Mouse (Mus musculus): ENCODE results near the gene Cct8. TPM values are rescaled to one million over a fixed set of nuclear protein-coding genes. Genes with fewer than 3 reads are reported as not detected.
"Not testable (repeated sequence)": the region's sequence is repeated elsewhere in the genome, so short reads cannot be mapped to it uniquely, and the experiment has no call there.

Gene Cct8
- polyA plus RNA-seq, 1 experiment from 2014 or later = 492 TPM

- H3K9ac ChIP-seq; ATAC-seq (ENCODE audit: low FRiP score, low read depth); H3K4me3 ChIP-seq; H3K27me3 ChIP-seq; H3K4me2 ChIP-seq (replicated peaks); H3K9me3 ChIP-seq; H3K27ac ChIP-seq: not testable (repeated sequence)
- H3K36me3 ChIP-seq = peaks cover 68% of the 10 kb centered on the region
- 94% methylated on average over 12 of the region's 12 CpGs for WGBS
- H3K4me1 ChIP-seq = peaks cover 15% of the 10 kb centered on the region
Measured at GRCm38 (mm10) chr16:87492191-87492792, 3.4 kb downstream of the Cct8 start.

GRCm38 (mm10) chr16:87488605-87489004, 7.1 kb downstream of the Cct8 start:
- no peak for ATAC-seq (ENCODE audit: low FRiP score, low read depth)
- Histone ChIP-seq H3K4me3 (no peak overlapping the region), H3K27ac (no peak overlapping the region), H3K4me1 (no peaks in the 10 kb centered on the region), H3K9ac (no peak overlapping the region), H3K27me3 (no peaks in the 10 kb centered on the region), H3K4me2 (replicated peaks) (no peak overlapping the region), H3K9me3 (no peaks in the 10 kb centered on the region), H3K36me3 (peaks cover 97% of the 10 kb centered on the region)
- WGBS = 82% methylated on average over 2 of the region's 2 CpGs

GRCm38 (mm10) chr16:87486739-87487138, 8.9 kb downstream of the Cct8 start:
- peaks cover 95% of the 10 kb centered on the region for H3K36me3 ChIP-seq
- ATAC-seq (ENCODE audit: low FRiP score, low read depth) = no peak
- 95% methylated on average over 5 of the region's 5 CpGs for WGBS

GRCm38 (mm10) chr16:87484367-87484766, 11.3 kb downstream of the Cct8 start:
- ATAC-seq (ENCODE audit: low FRiP score, low read depth) = no peak
- no peak overlapping the region for H3K4me2 ChIP-seq (replicated peaks)

More at GRCm38 (mm10) chr16:87486739-87487138, 8.9 kb downstream of the Cct8 start:
- Histone ChIP-seq H3K4me1 (no peaks in the 10 kb centered on the region), H3K4me2 (replicated peaks) (no peak overlapping the region), H3K4me3 (no peak overlapping the region), H3K9me3 (no peaks in the 10 kb centered on the region), H3K27me3 (no peaks in the 10 kb centered on the region), H3K9ac (no peak overlapping the region), H3K27ac (no peak overlapping the region)

GRCm38 (mm10) chr16:87470579-87470978, 25.1 kb downstream of the Cct8 start:
- Histone ChIP-seq H3K4me2 (replicated peaks) (no peak overlapping the region), H3K4me3 (no peak overlapping the region), H3K4me1 (no peaks in the 10 kb centered on the region), H3K9me3 (no peaks in the 10 kb centered on the region), H3K9ac (no peak overlapping the region), H3K27me3 (no peaks in the 10 kb centered on the region), H3K27ac (no peak overlapping the region), H3K36me3 (peaks cover 82% of the 10 kb centered on the region)
- 90% methylated on average over 4 of the region's 4 CpGs for WGBS
- no peak for ATAC-seq (ENCODE audit: low FRiP score, low read depth)

More at GRCm38 (mm10) chr16:87484367-87484766, 11.3 kb downstream of the Cct8 start:
- Histone ChIP-seq H3K36me3 (peaks cover 88% of the 10 kb centered on the region), H3K27me3 (no peaks in the 10 kb centered on the region), H3K4me1 (no peaks in the 10 kb centered on the region), H3K27ac (no peak overlapping the region), H3K4me3 (no peak overlapping the region), H3K9me3 (no peaks in the 10 kb centered on the region), H3K9ac (no peak overlapping the region)
- WGBS = 72% methylated on average over 5 of the region's 5 CpGs

GRCm38 (mm10) chr16:87458752-87459151, 36.9 kb downstream of the Cct8 start:
- ATAC-seq (ENCODE audit: low FRiP score, low read depth) = no peak
- H3K27ac ChIP-seq = no peak overlapping the region
- H3K36me3 ChIP-seq = peaks cover 32% of the 10 kb centered on the region
- no peak overlapping the region for H3K4me3 ChIP-seq
- H3K27me3 ChIP-seq = no peaks in the 10 kb centered on the region
- no peaks in the 10 kb centered on the region for H3K9me3 ChIP-seq
- WGBS = 95% methylated on average over 3 of the region's 3 CpGs
- H3K9ac ChIP-seq = no peak overlapping the region
- no peak overlapping the region for H3K4me2 ChIP-seq (replicated peaks)
- H3K4me1 ChIP-seq = peaks cover 14% of the 10 kb centered on the region

GRCm38 (mm10) chr16:87455180-87455611, 40.5 kb downstream of the Cct8 start:
- WGBS = under 1% methylated on average over 38 of the region's 38 CpGs
- peak overlapping the region; percentile 77; the same call in 1 of the 2 replicates for H3K27ac ChIP-seq
- peak; percentile 64 for ATAC-seq (ENCODE audit: low FRiP score, low read depth)

GRCm38 (mm10) chr16:87454419-87455179, 41.1 kb downstream of the Cct8 start, which contains the start of gene Usp16:
Gene Usp16, plus strand, starts transcription at chr16:87454703.
- H3K27me3 ChIP-seq = no peaks in the 10 kb centered on the region
- ATAC-seq (ENCODE audit: low FRiP score, low read depth) = peak; percentile 97
- peak within 1 kb of the TSS; percentile 89 for H3K9ac ChIP-seq
- H3K9me3 ChIP-seq = no peaks in the 10 kb centered on the region
- peak within 1 kb of the TSS; percentile 91 for H3K4me2 ChIP-seq (replicated peaks)
- H3K36me3 ChIP-seq = peaks cover 8% of the 10 kb centered on the region
- peak within 1 kb of the TSS; percentile 94 for H3K4me3 ChIP-seq
- H3K4me1 ChIP-seq = peaks cover 14% of the 10 kb centered on the region
- peak within 1 kb of the TSS; percentile 77; the same call in 1 of the 2 replicates for H3K27ac ChIP-seq
- WGBS = 8% methylated on average over 45 of the region's 45 CpGs

More at GRCm38 (mm10) chr16:87455180-87455611, 40.5 kb downstream of the Cct8 start:
- Histone ChIP-seq H3K4me2 (replicated peaks) (peak overlapping the region; percentile 91), H3K4me1 (peaks cover 14% of the 10 kb centered on the region), H3K9ac (peak overlapping the region; percentile 89), H3K9me3 (no peaks in the 10 kb centered on the region), H3K27me3 (no peaks in the 10 kb centered on the region), H3K4me3 (peak overlapping the region; percentile 94), H3K36me3 (peaks cover 11% of the 10 kb centered on the region)

- no peak overlapping the region for H3K4me2 ChIP-seq (replicated peaks)
- peaks cover 14% of the 10 kb centered on the region for H3K4me1 ChIP-seq
- H3K9me3 ChIP-seq = no peaks in the 10 kb centered on the region
- H3K4me3 ChIP-seq = no peak overlapping the region
- no peak overlapping the region for H3K9ac ChIP-seq
- H3K27ac ChIP-seq = no peak overlapping the region
- H3K36me3 ChIP-seq = no peaks in the 10 kb centered on the region
- no peaks in the 10 kb centered on the region for H3K27me3 ChIP-seq
- no peak for ATAC-seq (ENCODE audit: low FRiP score, low read depth)
- 82% methylated on average over 2 of the region's 2 CpGs for WGBS
Measured at GRCm38 (mm10) chr16:87453226-87453625, 42.4 kb downstream of the Cct8 start.

GRCm38 (mm10) chr16:87445528-87445927, 50.1 kb downstream of the Cct8 start:
- Histone ChIP-seq H3K27me3 (no peaks in the 10 kb centered on the region), H3K9me3 (no peaks in the 10 kb centered on the region), H3K36me3 (no peaks in the 10 kb centered on the region), H3K9ac (no peak overlapping the region), H3K4me1 (peaks cover 10% of the 10 kb centered on the region), H3K27ac (no peak overlapping the region), H3K4me3 (no peak overlapping the region), H3K4me2 (replicated peaks) (no peak overlapping the region)
- WGBS = 92% methylated on average over 3 of the region's 3 CpGs
- ATAC-seq (ENCODE audit: low FRiP score, low read depth) = no peak

- no peaks in the 10 kb centered on the region for H3K36me3 ChIP-seq
- ATAC-seq (ENCODE audit: low FRiP score, low read depth) = no peak
Measured at GRCm38 (mm10) chr16:87445110-87445509, 50.6 kb downstream of the Cct8 start.

GRCm38 (mm10) chr16:87444071-87444470, 51.6 kb downstream of the Cct8 start:
- Histone ChIP-seq H3K9ac (no peak overlapping the region), H3K9me3 (no peaks in the 10 kb centered on the region), H3K4me3 (no peak overlapping the region), H3K36me3 (no peaks in the 10 kb centered on the region), H3K27ac (no peak overlapping the region), H3K4me1 (peaks cover 15% of the 10 kb centered on the region), H3K4me2 (replicated peaks) (no peak overlapping the region), H3K27me3 (no peaks in the 10 kb centered on the region)
- no peak for ATAC-seq (ENCODE audit: low FRiP score, low read depth)
- WGBS = 57% methylated on average over 1 of the region's 1 CpGs

More at GRCm38 (mm10) chr16:87445110-87445509, 50.6 kb downstream of the Cct8 start:
- Histone ChIP-seq H3K27me3 (no peaks in the 10 kb centered on the region), H3K9me3 (no peaks in the 10 kb centered on the region), H3K9ac (no peak overlapping the region), H3K27ac (no peak overlapping the region), H3K4me3 (no peak overlapping the region), H3K4me2 (replicated peaks) (no peak overlapping the region), H3K4me1 (peaks cover 10% of the 10 kb centered on the region)
